Mouse (Mus musculus) neutrophil, adult 5-6 weeks (primary cell): ENCODE data around the gene H2-Oa. TPM values are rescaled to one million over a fixed set of nuclear protein-coding genes. Genes with fewer than 3 reads are reported as not detected.
A peak's percentile ranks its signal among the peaks of the same experiment; 100 is the strongest.

Experiments
- ATAC-seq: fragments of 151-379, 151-347 bp; 2 replicates; pipeline ENCODE4 v1.8.0; 2017; ENCODE audit warnings: mild to moderate bottlenecking, moderate TSS enrichment; ENCODE audit not compliant: insufficient number of reproducible peaks, poor library complexity, low FRiP score, severe bottlenecking; ENCODE audit errors: extremely low read depth
- total RNA-seq: library from RNA; stranded (forward); fragments of 200-1000 nt; gene quantifications from 2 replicates; pipeline ENCODE4 v1.2.3, GENCODE M21; 2017

H2-Oa gene
- total RNA-seq, 1 experiment from 2014 or later, result 119 TPM

DNA sequence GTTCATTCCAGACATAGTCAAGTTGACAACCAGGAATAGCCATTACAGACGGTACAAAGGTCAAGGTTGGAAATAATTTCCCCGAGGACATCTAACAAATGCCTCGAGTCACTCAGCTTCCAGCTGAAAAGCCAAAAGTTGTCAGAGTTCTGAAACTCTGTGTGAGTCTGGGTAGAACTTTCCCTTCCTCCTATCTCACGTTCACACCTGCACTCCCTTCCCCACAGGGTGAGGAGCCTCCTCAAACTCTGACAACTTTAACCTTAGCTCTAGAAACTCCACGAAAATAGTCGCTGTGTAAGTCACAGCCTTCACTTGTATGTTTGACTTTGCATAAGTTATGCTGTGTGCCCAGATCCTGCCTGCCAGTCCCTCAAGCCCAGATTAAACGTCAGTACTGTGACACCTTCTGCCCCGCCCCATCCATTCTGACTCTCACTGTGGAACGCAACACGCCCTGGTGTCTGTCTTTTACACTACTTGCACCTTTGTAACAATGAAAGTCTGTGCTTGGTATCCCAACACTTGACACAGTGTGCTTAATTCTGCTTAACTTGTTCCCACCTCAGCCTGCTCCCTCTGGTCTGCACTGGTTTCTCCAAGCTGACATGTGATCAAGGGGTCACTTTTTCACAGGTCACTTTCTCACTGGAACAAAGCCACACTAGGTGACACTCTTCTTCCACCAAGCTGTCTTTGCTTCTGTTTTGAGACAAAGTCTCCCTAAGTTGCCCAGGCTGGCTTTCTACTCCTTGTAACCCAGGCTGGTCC lies 6.8 kb downstream of the H2-Oa start:
- ATAC-seq, result peak; percentile 16; the same call in 1 of the 2 replicates

GRCm38 (mm10) chr17:34099531-34099930 lies 7.4 kb downstream of the H2-Oa start:
- no peak for ATAC-seq

DNA sequence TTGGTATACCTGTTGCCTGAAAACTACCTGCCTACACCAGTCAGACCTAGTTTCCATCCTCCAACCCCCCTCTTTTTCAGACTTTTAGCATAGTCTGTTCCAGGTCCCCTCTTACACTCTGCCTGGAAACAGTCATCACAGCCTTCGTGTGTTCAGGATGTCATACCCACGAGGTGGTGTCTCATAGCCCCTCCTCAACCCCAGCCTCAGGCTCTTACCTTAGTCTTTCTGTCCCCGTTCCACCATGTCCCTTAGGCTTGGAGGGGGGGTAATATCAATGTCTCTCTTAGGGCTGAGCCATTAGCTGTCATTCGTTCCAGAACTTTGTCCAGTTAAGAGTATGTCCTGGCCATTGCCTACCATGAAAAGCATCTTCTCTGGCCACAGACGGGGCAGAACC lies 9.0 kb downstream of the H2-Oa start:
- ATAC-seq, result no peak

DNA sequence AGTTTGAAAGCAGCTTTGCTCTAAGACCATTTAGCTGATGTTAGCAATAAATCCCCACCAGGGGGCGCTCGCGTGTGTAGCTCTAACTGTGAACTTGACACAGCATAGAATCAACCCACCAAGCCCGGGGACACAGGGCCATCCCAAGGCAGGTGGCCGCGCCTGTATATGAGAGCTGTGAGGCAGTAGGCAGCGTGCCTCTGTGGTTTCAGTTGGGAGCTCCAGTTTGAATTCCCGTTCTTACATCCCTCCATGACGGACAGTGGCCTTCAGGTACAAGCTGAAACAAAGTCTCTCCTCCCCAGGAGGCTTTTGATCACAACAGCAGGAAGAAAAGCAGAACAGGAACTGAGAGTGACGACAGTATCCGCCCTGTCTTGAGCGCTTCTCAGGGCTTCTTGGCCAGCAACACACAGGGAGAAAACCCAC lies 9.5 kb downstream of the H2-Oa start:
- peak; percentile 79 for ATAC-seq

GRCm38 (mm10) chr17:34102831-34103230 lies 10.7 kb downstream of the H2-Oa start:
- peak; percentile 16; the same call in 1 of the 2 replicates for ATAC-seq

DNA sequence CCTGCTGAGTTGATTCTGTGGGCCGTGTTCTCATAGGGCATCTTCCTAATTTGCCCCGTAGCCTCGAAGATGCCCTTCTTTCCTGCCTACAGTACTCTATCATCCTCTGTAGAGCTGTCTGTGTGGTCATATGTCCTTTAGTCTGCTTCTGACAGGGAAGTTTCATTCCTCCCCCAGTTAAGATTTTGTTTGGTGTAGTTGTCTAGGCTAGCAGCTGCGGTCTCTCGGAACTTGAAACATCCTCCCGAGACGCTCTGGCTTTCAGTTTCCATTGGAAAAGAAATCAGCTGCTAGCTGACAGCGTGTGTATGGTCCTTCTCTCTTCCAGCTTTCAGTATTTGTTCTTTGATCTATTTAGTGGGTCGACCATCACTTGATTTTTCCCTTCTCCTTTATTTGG lies 12.7 kb downstream of the H2-Oa start:
- no peak for ATAC-seq

DNA sequence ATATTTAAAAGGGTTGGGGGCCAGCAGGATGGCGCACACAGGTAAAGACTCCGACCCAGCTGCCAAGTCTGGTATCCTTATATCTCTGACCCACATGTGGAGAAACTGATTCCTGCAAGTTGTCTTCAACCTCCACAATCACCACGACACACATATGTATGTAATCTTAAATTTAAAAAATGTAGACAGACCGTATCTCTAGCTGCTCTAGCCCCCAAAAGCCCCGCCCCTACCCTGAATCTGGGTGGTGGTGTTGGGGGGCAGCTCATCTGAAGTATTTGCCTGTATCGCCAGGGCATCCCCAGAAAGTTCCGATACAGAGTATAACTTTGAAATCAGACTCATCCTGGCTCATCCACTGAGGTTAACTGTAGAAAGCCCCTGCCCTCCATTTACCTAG lies 14.4 kb downstream of the H2-Oa start:
- no peak for ATAC-seq

- ATAC-seq, result no peak
These were observed 15.1 kb downstream of the H2-Oa start for GRCm38 (mm10) chr17:34107109-34107867.

- no peak for ATAC-seq
These were observed 16.3 kb downstream of the H2-Oa start for GRCm38 (mm10) chr17:34108460-34108859.

DNA sequence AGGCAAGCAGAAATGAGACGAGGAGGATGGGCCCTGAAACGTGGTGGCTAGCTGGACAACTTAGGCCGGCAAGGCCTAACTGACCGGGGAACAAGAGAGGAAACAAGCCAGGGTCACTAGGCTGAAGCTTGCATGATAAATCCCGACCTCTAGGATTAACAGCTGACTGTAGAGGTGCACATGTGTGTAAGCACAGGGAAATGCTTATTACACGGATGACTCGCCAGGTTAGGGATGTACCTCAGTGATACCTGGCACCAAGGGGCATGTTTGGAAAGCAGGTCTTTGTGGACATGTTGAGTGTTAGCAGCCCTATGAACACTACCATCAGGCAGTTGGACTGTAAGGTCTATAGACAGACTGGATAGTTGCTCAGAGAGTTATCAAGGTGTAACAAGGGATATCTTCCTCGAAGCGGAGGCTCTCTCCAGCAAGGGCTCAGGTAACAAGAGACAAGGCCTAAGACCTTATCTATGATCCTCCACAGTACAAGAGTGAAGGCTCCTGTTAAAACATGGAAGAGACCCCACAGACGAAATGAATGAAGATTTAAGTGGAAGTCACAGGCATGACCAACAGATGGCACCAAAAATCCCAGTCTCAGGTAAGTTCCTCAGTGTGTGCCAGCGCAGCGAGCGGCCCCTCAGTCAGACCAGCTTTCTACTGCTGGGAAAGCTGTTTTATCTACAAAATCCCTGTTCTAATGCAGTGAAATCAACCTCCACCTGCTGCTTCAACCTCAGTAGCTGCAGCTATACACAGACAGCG lies 17.1 kb downstream of the H2-Oa start:
- peak; percentile 33; the same call in 1 of the 2 replicates for ATAC-seq

GRCm38 (mm10) chr17:34109806-34110195 lies 17.7 kb downstream of the H2-Oa start:
- no peak for ATAC-seq

DNA sequence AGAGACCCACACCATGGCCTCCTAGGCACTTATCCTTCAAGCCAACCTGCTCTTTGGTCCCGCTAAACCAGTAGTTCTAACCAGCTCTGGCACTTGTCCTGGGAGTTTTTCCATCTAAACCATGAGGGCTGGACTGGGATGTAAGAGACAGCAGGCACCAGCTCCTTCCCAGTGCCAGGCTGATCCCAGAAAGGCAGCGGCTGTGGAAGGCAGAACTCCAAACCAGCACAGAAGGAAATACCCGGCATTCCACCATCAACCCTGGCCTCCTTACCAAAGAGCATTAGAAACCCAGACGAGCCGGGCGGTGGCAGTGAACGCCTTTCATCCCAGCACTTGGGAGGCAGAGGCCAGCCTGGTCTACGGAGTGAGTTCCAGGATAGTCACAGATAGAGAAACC lies 18.2 kb downstream of the H2-Oa start:
- ATAC-seq, result no peak

- ATAC-seq, result no peak
These were observed 22.0 kb downstream of the H2-Oa start for GRCm38 (mm10) chr17:34114114-34114513.

DNA sequence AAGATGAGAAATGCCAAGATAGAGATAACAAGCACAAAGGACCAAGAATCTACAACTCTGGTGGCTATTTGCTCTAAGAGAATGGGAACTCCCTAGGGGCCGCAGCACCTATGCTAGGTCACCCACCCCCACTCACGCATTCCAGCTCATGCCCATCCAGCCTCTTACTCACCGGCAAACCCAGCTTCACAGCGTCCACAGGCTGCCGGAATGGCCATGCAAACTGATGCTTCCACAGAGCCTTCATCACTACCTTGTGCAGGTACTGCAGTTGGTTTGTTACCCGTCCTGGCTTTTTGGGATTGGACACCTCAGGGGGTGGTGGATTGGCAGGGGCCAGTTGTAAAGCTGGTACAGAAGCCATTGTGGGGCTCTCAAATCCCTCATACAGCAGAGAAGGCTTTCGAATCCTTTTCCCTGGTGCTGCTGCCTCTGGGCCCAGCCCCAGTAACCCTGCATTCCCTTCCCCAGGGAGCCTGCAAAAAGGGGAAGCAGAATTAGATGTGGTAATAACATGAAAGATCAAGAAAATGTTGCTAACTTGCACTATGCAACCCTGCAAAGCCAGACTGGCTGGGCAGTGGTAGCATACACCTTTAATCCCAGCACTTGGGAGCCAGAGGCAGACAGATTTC lies 24.7 kb downstream of the H2-Oa start:
- no peak for ATAC-seq

- ATAC-seq, result no peak
These were observed 25.4 kb downstream of the H2-Oa start for GRCm38 (mm10) chr17:34117421-34118112.

GRCm38 (mm10) chr17:34118113-34118872 lies 26.2 kb downstream of the H2-Oa start:
- no peak for ATAC-seq

- ATAC-seq, result no peak
These were observed 26.7 kb downstream of the H2-Oa start for GRCm38 (mm10) chr17:34118873-34119248.
